Mouse (Mus musculus): Measurements from ENCODE around the gene Cdh24. TPM values are rescaled to one million over a fixed set of nuclear protein-coding genes. Genes with fewer than 3 reads are reported as not detected.

Gene Cdh24
- polyA plus RNA-seq (2014; fragmentation: Illumina TruSeq; extraction: RNeasy Lipid Tissue Mini Kit (QIAGEN cat#74804); ENCODE audit: low replicate concordance), result not detected

GRCm38 (mm10) chr14:54641305-54641969 is at the start of gene Cdh24:
Gene Cdh24 (minus strand): TSS chr14:54641364.

DNA sequence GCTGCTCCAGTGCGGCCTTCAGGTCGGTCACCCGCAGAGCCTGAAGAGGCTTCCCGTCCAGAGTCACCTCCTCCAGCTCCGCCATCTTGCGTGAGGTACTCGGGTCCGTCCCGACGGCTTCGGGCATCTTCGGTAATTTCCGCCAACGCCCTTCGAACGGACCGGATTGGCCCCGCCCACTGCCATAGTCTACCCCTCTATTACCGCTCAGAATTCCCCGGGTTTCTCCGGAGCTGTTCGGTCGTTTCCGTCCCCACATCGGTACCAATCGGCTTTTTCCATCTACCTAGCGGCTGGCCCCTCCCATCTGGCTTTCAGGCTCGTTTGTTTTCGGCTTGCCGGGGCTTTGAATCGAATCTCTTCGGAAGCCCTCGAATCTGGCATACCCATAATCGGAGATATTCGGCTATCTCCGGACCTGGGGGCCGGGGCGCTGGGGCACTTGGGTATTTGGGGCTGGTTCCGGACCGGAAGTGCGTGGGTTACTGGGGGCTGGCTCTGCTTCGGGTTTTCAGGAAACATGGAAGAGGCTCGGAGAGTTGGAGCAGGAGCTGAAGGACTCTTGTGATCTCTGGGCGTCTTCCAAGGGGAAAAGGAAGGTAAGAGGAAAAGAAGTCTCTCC is 45.5 kb upstream of the Cdh24 start, which contains the start of gene Acin1:
Gene Acin1 (minus strand): TSS at position 410 of the 622 bp plus-strand sequence.

DNA sequence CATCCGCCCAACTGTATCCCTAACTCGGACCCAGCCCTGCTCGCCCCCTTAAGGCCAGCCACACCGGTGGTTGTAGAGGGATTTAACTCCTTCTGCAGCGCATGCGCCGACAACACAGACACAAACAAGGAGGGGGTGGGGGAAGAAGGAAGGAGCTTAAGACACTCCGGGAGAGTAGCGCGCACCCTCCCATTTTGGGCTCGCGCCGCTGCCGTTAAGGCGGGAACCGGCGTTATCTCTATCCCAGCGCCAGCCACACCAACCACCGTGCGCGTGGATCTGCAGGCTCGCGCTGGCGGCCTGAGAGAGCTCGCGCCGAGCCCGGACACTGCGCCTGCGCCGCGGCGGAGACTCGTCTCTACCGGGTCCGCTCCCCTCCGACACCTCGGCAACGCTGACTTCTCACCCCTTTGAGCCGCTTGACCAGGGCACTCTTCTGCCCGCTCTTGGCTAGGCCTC is 44.9 kb upstream of the Cdh24 start, which contains the start of gene 1700123O20Rik:
Gene 1700123O20Rik (plus strand): TSS at position 154 of the 459 bp plus-strand sequence.

DNA sequence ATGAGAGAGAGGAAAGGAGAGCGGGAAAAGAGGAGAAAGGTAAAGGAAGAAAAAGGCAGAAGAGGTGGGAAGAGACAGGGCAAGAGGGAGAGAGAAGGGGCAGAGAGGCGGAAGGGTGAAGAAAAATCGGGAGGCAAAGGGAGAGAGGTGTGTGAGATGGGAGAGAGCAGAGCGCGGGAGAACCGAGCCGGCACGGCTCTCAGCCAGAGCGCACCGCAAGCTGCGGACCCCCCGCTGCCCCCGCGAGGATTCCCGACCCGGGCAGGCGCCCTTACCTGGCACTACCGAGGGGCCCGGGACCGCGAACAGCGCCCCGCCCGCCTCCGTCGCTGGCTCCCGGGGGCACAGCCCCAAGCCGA is 239 bp downstream of the Cdh24 start, which contains the start of gene Gm17606:
Gene Gm17606 (plus strand): TSS at position 7 of the 359 bp plus-strand sequence.

DNA sequence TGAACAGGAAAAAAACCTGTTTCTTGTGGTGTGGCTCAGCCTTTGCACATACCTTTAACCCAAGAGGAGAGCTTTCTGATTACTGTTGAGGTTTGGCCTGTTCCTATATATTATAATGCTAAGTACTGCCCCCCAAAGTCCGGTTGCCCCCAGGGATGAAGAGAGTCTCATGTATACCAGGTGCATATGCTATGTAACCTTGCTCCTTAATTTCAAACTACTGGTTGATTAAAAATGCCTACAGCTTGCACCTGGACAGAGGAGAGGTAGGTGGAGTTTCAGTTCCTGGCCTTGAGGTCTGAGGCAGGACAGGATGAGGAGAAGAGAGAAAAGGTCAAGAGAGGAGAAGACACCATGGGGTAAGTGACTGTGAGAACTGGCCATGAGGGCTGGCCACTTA is 20.0 kb downstream of the Cdh24 start, which contains the start of gene Psmb11:
Gene Psmb11 (plus strand): TSS at position 301 of the 400 bp plus-strand sequence.

DNA sequence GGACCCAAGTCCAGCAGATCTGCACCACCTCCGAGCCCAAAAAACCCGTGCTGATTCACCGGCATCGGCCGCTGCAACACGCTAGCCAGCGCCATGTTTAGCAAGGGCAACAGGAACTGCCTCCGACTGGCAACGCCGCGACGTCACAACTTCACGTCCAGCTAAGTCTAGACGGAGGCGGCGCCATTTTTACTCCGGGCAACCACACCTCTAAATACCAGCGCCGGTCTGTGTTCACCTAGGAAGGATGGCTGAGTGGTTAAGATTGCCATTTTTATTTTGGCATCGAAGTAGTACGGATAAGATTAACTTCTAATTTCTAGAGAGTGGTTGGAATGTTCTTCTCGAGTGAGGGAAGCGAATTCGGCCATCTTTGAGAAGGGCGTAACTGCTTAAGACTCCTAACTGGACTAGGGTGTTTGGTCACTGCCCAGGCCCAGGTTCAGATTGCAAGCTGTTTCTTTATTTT is 23.2 kb downstream of the Cdh24 start, which contains the start of gene Psmb5:
Gene Psmb5 (minus strand): TSS at position 126 of the 469 bp plus-strand sequence.

DNA sequence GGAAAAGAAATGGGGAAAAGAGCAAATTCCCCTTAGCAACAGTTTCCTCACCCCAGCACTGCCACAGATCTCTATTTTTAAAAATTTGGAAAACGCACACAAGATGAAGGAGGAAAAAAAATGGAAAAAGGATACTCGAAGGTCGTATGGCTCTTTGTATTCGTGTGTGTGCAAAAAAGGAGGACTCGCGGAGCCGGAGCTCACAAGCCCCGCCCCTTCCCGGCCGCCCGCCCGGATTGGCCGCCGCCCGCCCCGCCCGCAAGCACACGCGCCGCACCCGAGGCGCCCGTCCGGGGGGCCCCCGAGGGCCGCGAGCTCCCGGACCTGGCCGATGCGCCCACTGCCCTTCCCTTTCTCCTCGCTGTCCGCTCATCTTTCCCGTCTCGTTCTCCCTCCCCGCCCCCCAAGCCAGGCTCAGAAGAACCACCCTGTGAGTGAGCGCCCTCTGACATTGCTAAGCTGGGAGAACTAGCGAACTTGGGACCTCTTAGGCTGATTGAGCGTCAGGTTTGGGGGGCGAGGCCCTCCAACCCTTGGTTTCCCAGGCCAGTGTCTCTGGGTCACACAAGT is 35.3 kb downstream of the Cdh24 start, which contains the start of gene 4931414P19Rik:
Gene 4931414P19Rik (minus strand): TSS at position 242 of the 570 bp plus-strand sequence.

Other genes starting within 250 kb of the Cdh24 start
- 17.1 TPM for gene Slc7a7, start 223.6 kb downstream of the Cdh24 start, polyA plus RNA-seq (2014; fragmentation: Illumina TruSeq; extraction: RNeasy Lipid Tissue Mini Kit (QIAGEN cat#74804); ENCODE audit: low replicate concordance)
- gene Mrpl52, start 214.5 kb downstream of the Cdh24 start, polyA plus RNA-seq (2014; fragmentation: Illumina TruSeq; extraction: RNeasy Lipid Tissue Mini Kit (QIAGEN cat#74804); ENCODE audit: low replicate concordance), result 33.3 TPM
- 10.3 TPM for gene Mmp14, start 209.8 kb downstream of the Cdh24 start, polyA plus RNA-seq (2014; fragmentation: Illumina TruSeq; extraction: RNeasy Lipid Tissue Mini Kit (QIAGEN cat#74804); ENCODE audit: low replicate concordance)
- gene Lrp10, start 177.2 kb downstream of the Cdh24 start, polyA plus RNA-seq (2014; fragmentation: Illumina TruSeq; extraction: RNeasy Lipid Tissue Mini Kit (QIAGEN cat#74804); ENCODE audit: low replicate concordance), result 4.1 TPM
- not detected for gene Rem2, start 165.3 kb downstream of the Cdh24 start, polyA plus RNA-seq (2014; fragmentation: Illumina TruSeq; extraction: RNeasy Lipid Tissue Mini Kit (QIAGEN cat#74804); ENCODE audit: low replicate concordance)
- 14.8 TPM for gene Prmt5, start 123.8 kb downstream of the Cdh24 start, polyA plus RNA-seq (2014; fragmentation: Illumina TruSeq; extraction: RNeasy Lipid Tissue Mini Kit (QIAGEN cat#74804); ENCODE audit: low replicate concordance)
- 5.1 TPM for gene Haus4, start 86.7 kb downstream of the Cdh24 start, polyA plus RNA-seq (2014; fragmentation: Illumina TruSeq; extraction: RNeasy Lipid Tissue Mini Kit (QIAGEN cat#74804); ENCODE audit: low replicate concordance)
- gene Ajuba, start 63.8 kb downstream of the Cdh24 start, polyA plus RNA-seq (2014; fragmentation: Illumina TruSeq; extraction: RNeasy Lipid Tissue Mini Kit (QIAGEN cat#74804); ENCODE audit: low replicate concordance), result 1.0 TPM
- 1.3 TPM for gene 4931414P19Rik, start 35.4 kb downstream of the Cdh24 start, polyA plus RNA-seq (2014; fragmentation: Illumina TruSeq; extraction: RNeasy Lipid Tissue Mini Kit (QIAGEN cat#74804); ENCODE audit: low replicate concordance)
- gene Psmb5, start 23.3 kb downstream of the Cdh24 start, polyA plus RNA-seq (2014; fragmentation: Illumina TruSeq; extraction: RNeasy Lipid Tissue Mini Kit (QIAGEN cat#74804); ENCODE audit: low replicate concordance), result 0.52 TPM
- gene Psmb11, start 19.9 kb downstream of the Cdh24 start, polyA plus RNA-seq (2014; fragmentation: Illumina TruSeq; extraction: RNeasy Lipid Tissue Mini Kit (QIAGEN cat#74804); ENCODE audit: low replicate concordance), result not detected
- not detected for gene Gm17606, start 412 bp downstream of the Cdh24 start, polyA plus RNA-seq (2014; fragmentation: Illumina TruSeq; extraction: RNeasy Lipid Tissue Mini Kit (QIAGEN cat#74804); ENCODE audit: low replicate concordance)
- 21.3 TPM for gene 1700123O20Rik, start 44.9 kb upstream of the Cdh24 start, polyA plus RNA-seq (2014; fragmentation: Illumina TruSeq; extraction: RNeasy Lipid Tissue Mini Kit (QIAGEN cat#74804); ENCODE audit: low replicate concordance)
- 101 TPM for gene Acin1, start 45.6 kb upstream of the Cdh24 start, polyA plus RNA-seq (2014; fragmentation: Illumina TruSeq; extraction: RNeasy Lipid Tissue Mini Kit (QIAGEN cat#74804); ENCODE audit: low replicate concordance)
- not detected for gene Gm29776, start 57.5 kb upstream of the Cdh24 start, polyA plus RNA-seq (2014; fragmentation: Illumina TruSeq; extraction: RNeasy Lipid Tissue Mini Kit (QIAGEN cat#74804); ENCODE audit: low replicate concordance)
- gene Cebpe, start 70.8 kb upstream of the Cdh24 start, polyA plus RNA-seq (2014; fragmentation: Illumina TruSeq; extraction: RNeasy Lipid Tissue Mini Kit (QIAGEN cat#74804); ENCODE audit: low replicate concordance), result not detected
- gene Slc7a8, start 140.6 kb upstream of the Cdh24 start, polyA plus RNA-seq (2014; fragmentation: Illumina TruSeq; extraction: RNeasy Lipid Tissue Mini Kit (QIAGEN cat#74804); ENCODE audit: low replicate concordance), result 32.0 TPM
- not detected for gene Rnf212b, start 172.8 kb upstream of the Cdh24 start, polyA plus RNA-seq (2014; fragmentation: Illumina TruSeq; extraction: RNeasy Lipid Tissue Mini Kit (QIAGEN cat#74804); ENCODE audit: low replicate concordance)
- gene Homez, start 229.6 kb upstream of the Cdh24 start, polyA plus RNA-seq (2014; fragmentation: Illumina TruSeq; extraction: RNeasy Lipid Tissue Mini Kit (QIAGEN cat#74804); ENCODE audit: low replicate concordance), result 3.3 TPM
- 3.3 TPM for gene Ppp1r3e, start 236.2 kb upstream of the Cdh24 start, polyA plus RNA-seq (2014; fragmentation: Illumina TruSeq; extraction: RNeasy Lipid Tissue Mini Kit (QIAGEN cat#74804); ENCODE audit: low replicate concordance)
- gene Bcl2l2, start 242.0 kb upstream of the Cdh24 start, polyA plus RNA-seq (2014; fragmentation: Illumina TruSeq; extraction: RNeasy Lipid Tissue Mini Kit (QIAGEN cat#74804); ENCODE audit: low replicate concordance), result 12.5 TPM
- not detected for gene Gm20521, start 242.1 kb upstream of the Cdh24 start, polyA plus RNA-seq (2014; fragmentation: Illumina TruSeq; extraction: RNeasy Lipid Tissue Mini Kit (QIAGEN cat#74804); ENCODE audit: low replicate concordance)

All from small intestine, adult 10 weeks (tissue).